In the genomic region with DNA sequence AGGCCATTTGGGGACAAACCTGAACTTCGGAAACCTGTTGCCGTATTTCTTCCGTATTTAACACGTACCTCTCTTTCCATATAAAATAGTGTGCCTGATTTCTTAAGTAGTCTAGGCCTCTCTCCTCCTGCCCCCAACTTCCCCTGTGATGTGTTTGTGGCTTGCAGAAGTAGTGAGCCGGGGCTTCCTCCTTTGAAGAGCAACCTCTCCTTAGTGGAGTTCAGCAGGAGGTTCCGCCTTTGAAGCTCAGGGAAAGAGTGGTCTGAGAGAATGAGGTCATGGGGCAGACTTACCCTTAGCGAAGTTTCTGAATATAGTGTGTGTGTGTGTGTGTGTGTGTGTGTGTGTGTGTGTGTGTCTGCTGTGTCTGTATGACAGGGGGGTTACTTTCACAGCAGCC, we compare ENCODE assay signal across 12 mouse cellular contexts. TPM values are rescaled to one million over a fixed set of nuclear protein-coding genes. Genes with fewer than 3 reads are reported as not detected.
DNase-seq lines count a peak whose midpoint lies in the region; ATAC-seq and TF ChIP-seq lines count a peak whose summit lies in the region.
"Had no signal": no experiment of that assay in that cellular context is flagged by ENCODE, and none has a peak within 500 bp of the region (broad histone marks: within the 10 kb centered on the region; RNA-seq: fewer than 3 reads in every experiment).

No protein-coding gene starts in this region.

- no peaks in the 10 kb centered on the region for H3K4me1 ChIP-seq in midbrain, embryonic 14.5 days (ENCODE audit: control insufficient read depth, insufficient read depth, low read length)
- no peaks in the 10 kb centered on the region for H3K4me1 ChIP-seq in midbrain, embryonic 11.5 days (ENCODE audit: control insufficient read depth, insufficient read depth, low read length)

- H3K9ac ChIP-seq in midbrain, embryonic 14.5 days (replicated peaks; ENCODE audit: low read length), result no peak overlapping the region
- H3K9ac ChIP-seq in midbrain, embryonic 11.5 days (ENCODE audit: low read length), result no peak overlapping the region
- H3K9ac ChIP-seq: heart, embryonic 13.5 days had no signal

- no peak for TF ChIP-seq CTCF in left cerebral cortex, adult 2 months (IDR thresholded peaks at IDR 0.05)

- 77% methylated on average over 7 of the region's 7 CpGs for WGBS in midbrain, embryonic 14.5 days
- 69% methylated on average over 7 of the region's 7 CpGs for WGBS in midbrain, embryonic 11.5 days

- H3K27me3 ChIP-seq in midbrain, embryonic 14.5 days (ENCODE audit: control insufficient read depth, insufficient read depth, low read length), result no peaks in the 10 kb centered on the region
- H3K27me3 ChIP-seq in midbrain, embryonic 11.5 days (ENCODE audit: control insufficient read depth, insufficient read depth, low read length), result no peaks in the 10 kb centered on the region
- H3K27me3 ChIP-seq: heart, embryonic 13.5 days had no signal

- H3K27ac ChIP-seq in midbrain, embryonic 14.5 days (replicated peaks; ENCODE audit: low read depth, low read length), result no peak overlapping the region
- H3K27ac ChIP-seq in midbrain, embryonic 11.5 days (ENCODE audit: low read depth, low read length), result no peak overlapping the region
- no peak overlapping the region for H3K27ac ChIP-seq in left cerebral cortex, adult 2 months
- H3K27ac ChIP-seq: heart, embryonic 13.5 days had no signal

- no peak overlapping the region for H3K4me2 ChIP-seq in midbrain, embryonic 14.5 days (ENCODE audit: low read length)
- H3K4me2 ChIP-seq in midbrain, embryonic 11.5 days, result no peak overlapping the region
- H3K4me2 ChIP-seq: heart, embryonic 13.5 days had no signal

- peak; percentile 31 for DNase-seq in embryo, embryonic 10 days (ENCODE audit: low spot score)
- no peak for DNase-seq in embryo, embryonic 9.5 days (ENCODE audit: extremely low spot score)
- peak; percentile 17 for DNase-seq in midbrain, embryonic 14.5 days
- DNase-seq in midbrain, embryonic 11.5 days (ENCODE audit: low spot score, missing footprints), result no peak
- peak; percentile 41 for DNase-seq in lung, postnatal 36 days
- peak; percentile 54 for DNase-seq in thymus, postnatal 14 days
- no peak for DNase-seq in layer of hippocampus, adult 9-10 months (ENCODE audit: low spot score)
- no peak for DNase-seq in left cerebral cortex, adult 2 months (ENCODE audit: extremely low spot score in 1 of 2, low spot score in 2 of 2)
- DNase-seq: adrenal gland, adult 2 months had no signal

- no peaks in the 10 kb centered on the region for H3K9me3 ChIP-seq in midbrain, embryonic 14.5 days (ENCODE audit: control insufficient read depth, low read length)
- H3K9me3 ChIP-seq in midbrain, embryonic 11.5 days (ENCODE audit: control insufficient read depth, low read length), result no peaks in the 10 kb centered on the region
- H3K9me3 ChIP-seq: heart, embryonic 13.5 days had no signal

- ATAC-seq in midbrain, embryonic 14.5 days (ENCODE audit: low FRiP score, low TSS enrichment), result no peak
- ATAC-seq in midbrain, embryonic 11.5 days (ENCODE audit: low FRiP score), result no peak

- H3K4me3 ChIP-seq in midbrain, embryonic 14.5 days (replicated peaks; ENCODE audit: low read depth, low read length), result no peak overlapping the region
- H3K4me3 ChIP-seq in midbrain, embryonic 11.5 days (ENCODE audit: low read depth, low read length), result no peak overlapping the region
- no peak overlapping the region for H3K4me3 ChIP-seq in left cerebral cortex, adult 2 months
- H3K4me3 ChIP-seq: heart, embryonic 13.5 days had no signal

- intact Hi-C loops in left cerebral cortex, adult 2 months (cut with DNase I), result no loop called here

- peaks cover 53% of the 10 kb centered on the region for H3K36me3 ChIP-seq in midbrain, embryonic 14.5 days (ENCODE audit: control insufficient read depth, insufficient read depth, low read length)
- H3K36me3 ChIP-seq in midbrain, embryonic 11.5 days (ENCODE audit: control insufficient read depth, insufficient read depth, low read length), result peaks cover 11% of the 10 kb centered on the region

RNA-seq across cellular contexts. Expression of a gene that starts 43.2 kb away (rescaled TPM):
- polyA plus RNA-seq in midbrain, embryonic 14.5 days (2014; fragmentation: Nextera tagmentation; extraction: Ambion mirVana), result not detected in 2 replicates
- polyA plus RNA-seq in midbrain, embryonic 11.5 days (2014; fragmentation: Nextera tagmentation; extraction: Ambion mirVana), result 0.36 TPM in 1 of 2 replicates, not detected in the other
- total RNA-seq in left cerebral cortex, adult 2 months (2021), result not detected
- total RNA-seq: adrenal gland, adult 2 months; layer of hippocampus, postnatal 14 days had no signal
- polyA plus RNA-seq: adrenal gland, adult 2 months; heart, embryonic 13.5 days; stomach, embryonic 14.5 days had no signal

Comparison
In these comparisons a context has a peak if more than half of its experiments do, and no peak if none do; other contexts are left out.
1. DNase-seq: peak in embryo, embryonic 10 days (single experiment), midbrain, embryonic 14.5 days (single experiment), lung, postnatal 36 days (single experiment) and thymus, postnatal 14 days (single experiment); none in embryo, embryonic 9.5 days (single experiment), midbrain, embryonic 11.5 days (single experiment), layer of hippocampus, adult 9-10 months (single experiment) and left cerebral cortex, adult 2 months (0 of 2).